Mouse (Mus musculus): Measurements from ENCODE around the gene Dtnbp1.

DNA sequence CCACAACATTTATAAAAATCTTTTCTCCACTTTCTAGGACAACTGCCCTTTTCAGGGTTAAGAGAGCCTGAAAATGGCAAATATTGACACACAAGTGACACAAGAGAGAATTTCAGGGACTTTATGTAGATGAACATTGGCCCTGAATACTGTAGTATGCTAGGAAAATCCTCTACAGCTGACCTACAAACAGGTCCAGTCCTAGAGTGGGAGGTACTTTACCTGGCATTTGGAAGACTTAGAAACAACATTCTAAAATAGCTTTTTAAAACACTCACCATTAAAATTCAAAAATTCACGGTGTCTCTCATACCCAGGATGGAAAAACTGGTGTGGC lies 47.7 kb downstream of the Dtnbp1 start:
- TF ChIP-seq POLR2A (IDR thresholded peaks at IDR 0.05; ENCODE audit: low read depth, low read length): no peak
- no peak for TF ChIP-seq CTCF (IDR thresholded peaks at IDR 0.05; ENCODE audit: extremely low read depth, insufficient read depth, insufficient read length, insufficient replicate concordance)

Measured in spleen, adult 2 months (tissue).